Mouse (Mus musculus) lung, postnatal 0 days (tissue): ENCODE data around the gene Ccdc58.

ENCODE experiments used
- CTCF ChIP-seq: IDR thresholded peaks from 2 replicates; pipeline ENCODE4 v1.5.1; 2016; ENCODE audit warnings: antibody characterized with exemption, mild to moderate bottlenecking
- EP300 ChIP-seq: IDR thresholded peaks from 2 replicates; pipeline ENCODE4 v1.6.1; 2016; ENCODE audit warnings: antibody characterized with exemption, mild to moderate bottlenecking, control low read depth

- no peak for TF ChIP-seq CTCF
- no peak for TF ChIP-seq EP300
These were observed 30.0 kb downstream of the Ccdc58 start for GRCm38 (mm10) chr16:36101526-36101925.
